Mouse (Mus musculus) embryo, embryonic 10.5 days (tissue): ENCODE data around the gene Pxk.

Experiments
- DNase-seq: peaks from one replicate; pipeline ENCODE4 v3.0.0-alpha.2; 2015; ENCODE audit warnings: low spot score

Gene Pxk

DNA sequence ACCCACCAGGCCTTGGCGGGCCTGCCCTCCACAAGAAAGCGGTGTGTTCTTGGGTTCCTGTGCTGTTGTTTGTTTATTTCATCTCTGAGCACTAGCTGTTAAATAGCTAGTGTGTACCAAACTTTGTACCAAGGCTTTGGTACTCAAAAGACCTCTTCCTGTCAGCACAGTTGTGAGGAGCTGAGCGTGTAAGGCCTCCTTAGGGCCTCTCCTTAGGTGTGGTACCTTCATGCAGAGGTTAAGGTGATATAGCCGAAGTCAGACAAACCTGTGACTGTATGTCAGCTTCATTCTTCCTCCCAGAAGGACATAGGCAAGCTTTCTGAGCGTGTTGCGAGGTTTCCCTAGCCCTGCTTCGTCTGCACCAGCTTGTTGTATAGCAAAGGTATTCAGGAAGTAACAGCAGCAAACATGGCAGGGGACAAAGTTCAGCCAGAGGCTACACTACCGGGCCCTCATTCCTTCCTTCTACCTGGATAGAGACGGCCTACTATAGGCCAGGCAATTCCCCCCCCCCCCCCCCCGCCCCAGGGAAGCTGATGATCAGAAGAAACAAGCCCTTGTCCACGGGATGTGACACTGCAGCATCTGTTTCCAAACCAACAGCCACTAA, 48.7 kb downstream of the Pxk start:
- DNase-seq, result no peak

GRCm38 (mm10) chr14:8148842-8149241, 50.8 kb downstream of the Pxk start:
- no peak for DNase-seq

- DNase-seq, result no peak
These were observed 53.7 kb downstream of the Pxk start for GRCm38 (mm10) chr14:8151757-8152156.

- no peak for DNase-seq
These were observed 56.1 kb downstream of the Pxk start for GRCm38 (mm10) chr14:8154072-8154471.

DNA sequence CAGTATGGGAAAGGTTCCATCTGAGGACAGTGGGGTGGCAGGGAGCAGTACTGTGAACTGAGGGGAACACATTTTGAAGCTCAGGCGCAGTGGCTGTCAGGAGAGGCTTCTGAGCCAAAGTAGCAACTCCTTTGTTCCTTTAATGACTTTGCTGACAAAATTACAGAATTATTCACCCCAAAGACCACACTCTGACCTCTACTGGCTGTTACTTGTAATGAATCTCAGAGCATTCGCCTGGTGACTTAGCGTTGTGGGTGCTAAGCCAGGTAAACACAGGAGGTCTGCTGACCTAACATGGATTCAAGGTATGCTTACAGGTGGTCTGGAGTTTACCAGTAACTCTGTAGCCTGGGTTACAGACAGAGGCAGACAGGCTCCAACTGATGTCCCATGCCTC, 58.9 kb downstream of the Pxk start:
- peak; percentile 32 for DNase-seq

GRCm38 (mm10) chr14:8158721-8159120, 60.7 kb downstream of the Pxk start:
- DNase-seq, result no peak

GRCm38 (mm10) chr14:8159141-8159540, 61.1 kb downstream of the Pxk start:
- DNase-seq, result no peak

DNA sequence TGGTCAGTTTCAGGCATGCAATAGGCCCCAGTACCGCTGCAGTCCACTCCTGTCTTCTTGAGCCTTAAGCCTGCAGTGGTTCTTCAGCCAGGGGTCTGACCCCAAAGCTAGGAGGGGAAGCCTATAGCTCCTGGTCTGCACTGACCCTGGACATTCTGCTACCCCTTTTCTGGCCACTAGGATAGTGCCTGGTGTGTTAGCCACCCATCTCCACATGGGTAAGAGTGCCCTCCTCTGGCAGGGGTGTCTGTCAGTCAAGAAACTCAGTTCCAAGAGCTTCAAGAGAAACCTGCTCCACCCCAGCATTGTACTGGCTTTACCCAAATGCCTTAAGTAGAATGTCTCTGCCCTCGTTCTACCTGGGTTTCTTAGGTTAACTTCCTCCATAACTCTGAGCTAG, 63.8 kb downstream of the Pxk start:
- DNase-seq, result no peak

GRCm38 (mm10) chr14:8164463-8164862, 66.5 kb downstream of the Pxk start:
- no peak for DNase-seq

DNA sequence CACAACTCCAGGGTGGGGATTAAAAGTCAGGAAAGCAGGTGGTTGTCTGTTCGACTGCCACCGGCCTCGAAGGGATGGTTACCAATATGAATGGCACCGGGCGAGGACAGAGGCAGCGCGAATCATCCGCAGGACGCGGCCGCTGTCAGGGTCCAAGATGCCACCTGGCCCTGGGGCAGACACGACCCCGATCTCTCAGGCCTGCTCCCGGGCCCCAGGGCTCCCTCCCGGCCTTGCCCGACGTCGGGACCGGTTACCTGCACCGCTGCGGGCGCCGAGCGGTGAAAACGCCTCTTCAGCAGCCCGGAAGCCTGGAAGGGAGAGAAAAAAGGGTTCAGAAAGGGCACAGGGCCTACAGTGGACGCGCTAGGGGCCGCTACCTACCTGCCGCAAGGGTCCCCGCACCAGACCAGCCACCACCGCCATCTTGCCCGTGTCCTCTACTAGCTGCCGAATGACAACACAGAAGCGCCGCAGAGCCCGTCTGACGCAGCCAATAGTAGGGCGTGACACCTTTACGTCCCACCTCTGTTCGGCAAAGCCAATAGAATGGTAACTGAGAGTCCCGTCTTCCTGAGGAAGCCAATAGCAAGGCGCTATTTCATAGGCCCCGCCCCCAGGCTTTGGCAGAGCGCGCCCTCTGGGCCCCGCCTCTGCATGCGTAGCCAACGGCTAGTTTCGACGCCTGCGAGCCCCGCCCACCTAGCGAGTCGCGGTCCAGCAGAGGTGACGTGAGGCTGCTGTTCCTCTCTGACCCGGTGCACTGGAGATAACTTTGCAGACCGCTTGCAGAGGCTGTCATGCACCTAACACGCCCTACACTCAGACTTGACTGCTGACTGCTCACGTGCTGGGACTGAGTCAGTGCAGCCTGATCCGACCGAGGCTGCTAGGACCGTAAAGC, 74.7 kb downstream of the Pxk start, which contains the start of gene Pdhb:
Gene Pdhb, minus strand, starts transcription at position 519 of the 904 bp plus-strand sequence.
- DNase-seq, result peak; percentile 100

- DNase-seq, result peak; percentile 43
These were observed 75.7 kb downstream of the Pxk start for GRCm38 (mm10) chr14:8173542-8174250.

DNA sequence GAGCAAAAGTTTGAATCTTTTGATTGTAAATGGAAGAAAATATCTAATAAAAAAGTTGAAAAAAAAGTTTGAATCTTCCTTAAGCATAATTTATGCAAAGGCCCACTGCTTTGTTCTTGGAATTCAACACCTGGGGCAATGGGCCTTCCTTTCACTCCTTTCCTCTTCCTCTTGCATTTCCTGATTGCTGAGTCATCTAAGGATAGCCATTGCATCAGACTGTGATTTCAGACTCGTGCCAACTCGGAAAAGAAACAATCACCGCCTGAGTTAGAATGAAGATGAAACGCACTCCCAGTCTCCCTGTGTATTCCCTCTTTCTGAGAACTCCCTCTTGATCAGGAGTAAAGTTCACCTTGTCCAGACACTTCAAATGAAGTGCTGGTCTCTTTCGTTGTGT, 76.6 kb downstream of the Pxk start:
- no peak for DNase-seq

- peak; percentile 32 for DNase-seq
These were observed 78.2 kb downstream of the Pxk start for GRCm38 (mm10) chr14:8176251-8176650.

GRCm38 (mm10) chr14:8180371-8181035, 82.5 kb downstream of the Pxk start:
- DNase-seq, result no peak

DNA sequence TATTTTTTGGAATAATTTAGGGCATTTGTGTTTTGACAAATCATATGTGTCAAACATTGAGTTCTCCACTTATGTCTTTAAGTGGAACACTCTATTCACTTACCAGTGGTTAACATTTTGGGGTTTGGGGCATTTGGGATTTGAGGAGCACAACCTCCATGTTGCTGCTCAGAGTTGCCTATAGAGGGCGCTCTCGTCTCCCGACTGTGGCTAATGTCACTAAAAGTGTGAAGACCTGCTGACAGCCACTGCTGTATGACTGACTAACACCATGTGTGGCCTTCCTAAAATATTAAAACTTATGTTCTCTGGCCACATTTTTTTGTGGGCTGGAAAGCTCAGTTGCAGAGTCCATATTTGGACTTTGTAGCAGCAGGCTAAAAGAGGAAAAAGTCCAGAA, 85.3 kb downstream of the Pxk start:
- DNase-seq, result no peak

GRCm38 (mm10) chr14:8186278-8187045, 88.5 kb downstream of the Pxk start:
- DNase-seq, result no peak

DNA sequence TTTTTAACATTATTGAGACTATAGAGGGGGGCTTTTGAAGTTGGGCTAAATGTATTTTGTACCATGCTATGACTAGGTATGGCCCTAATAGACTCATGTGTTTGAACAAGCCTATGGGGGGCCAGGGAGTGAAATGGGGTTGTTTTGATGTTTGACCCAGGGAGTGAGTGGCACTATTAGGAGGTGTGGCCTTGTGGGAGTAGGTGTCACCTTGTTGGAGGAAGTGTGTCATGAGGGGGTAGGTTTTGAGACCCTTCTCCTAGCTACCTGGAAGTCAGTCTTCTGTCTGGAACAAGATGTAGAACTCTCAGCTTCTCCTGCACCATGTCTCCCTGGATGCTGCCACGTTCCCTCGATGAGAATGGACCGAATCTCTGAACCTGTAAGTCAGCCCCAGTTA, 92.5 kb downstream of the Pxk start:
- DNase-seq, result no peak

DNA sequence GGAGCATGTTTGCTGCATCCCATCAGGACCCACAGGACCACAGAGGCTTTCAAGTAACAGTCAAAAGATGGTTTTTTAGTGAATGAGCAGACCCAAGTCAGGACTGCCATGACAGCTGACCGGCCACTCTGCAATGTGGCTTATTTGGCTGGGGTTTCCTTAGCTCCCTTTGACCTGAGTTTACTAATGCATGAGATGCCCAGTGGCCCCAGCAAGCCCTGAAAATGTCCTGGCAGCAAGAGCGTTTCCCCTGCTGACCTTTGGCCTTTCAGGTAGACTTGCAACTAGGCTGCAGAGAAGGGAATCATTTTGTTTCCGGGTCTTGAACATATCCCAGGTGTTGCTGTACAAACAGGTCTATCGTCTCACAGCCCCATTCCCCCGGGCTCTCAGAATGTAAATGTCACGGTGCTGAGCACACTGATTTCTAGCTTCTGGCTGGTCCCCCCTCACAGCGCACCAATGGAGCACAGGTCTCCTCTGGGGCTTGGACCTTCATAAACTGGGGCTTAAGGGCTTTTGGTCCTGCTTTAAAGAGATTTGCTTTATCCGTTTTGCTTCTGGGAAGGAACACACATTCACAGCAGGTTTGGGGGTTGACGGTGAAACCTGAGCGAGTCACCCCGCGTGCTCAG, 93.4 kb downstream of the Pxk start:
- DNase-seq, result no peak

- DNase-seq, result no peak
These were observed 94.7 kb downstream of the Pxk start for GRCm38 (mm10) chr14:8192727-8193126.

DNA sequence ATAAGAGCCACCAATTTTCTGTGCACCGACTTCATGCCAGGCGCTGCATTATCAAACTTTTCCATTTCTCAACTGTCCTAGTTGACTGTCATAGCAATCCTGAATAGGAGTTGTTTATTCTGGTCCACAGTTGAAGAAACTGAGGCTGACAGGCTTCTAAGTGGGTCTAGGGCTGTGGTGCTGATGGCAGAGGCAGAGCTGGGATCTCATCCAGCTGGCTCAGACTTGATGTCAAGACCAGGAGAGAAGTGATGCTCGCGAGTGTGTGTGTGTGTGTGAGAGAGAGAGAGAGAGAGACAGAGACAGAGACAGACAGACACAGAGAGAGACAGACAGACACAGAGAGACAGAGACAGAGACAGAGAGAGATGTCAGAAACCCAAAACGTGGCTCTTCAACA, 102.8 kb downstream of the Pxk start:
- no peak for DNase-seq

DNA sequence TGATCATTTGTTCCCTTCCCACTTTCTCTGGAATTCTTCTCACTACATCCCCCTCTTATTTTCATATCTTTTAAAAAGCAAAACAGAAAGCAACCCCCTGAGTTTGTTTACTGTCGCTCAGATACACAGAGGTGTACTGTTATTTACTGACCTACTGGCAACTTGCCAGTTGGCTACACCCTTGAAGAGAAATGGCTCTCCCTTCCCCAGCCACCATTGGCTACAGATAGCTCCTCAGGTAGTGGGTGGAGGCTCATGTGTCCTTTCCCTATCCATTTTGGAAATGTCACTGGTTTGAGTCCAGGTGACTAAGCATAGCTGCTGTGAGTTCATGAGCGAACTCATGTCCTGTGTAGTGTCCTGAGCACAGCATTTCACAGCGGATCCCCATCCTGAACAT, 103.7 kb downstream of the Pxk start:
- no peak for DNase-seq
